Mouse (Mus musculus): ENCODE measurements around the gene Setd5.

Setd5 gene

GRCm38 (mm10) chr6:113144764-113145163 lies 67.6 kb downstream of the Setd5 start:
- no peak for DNase-seq

GRCm38 (mm10) chr6:113145249-113145648 lies 68.1 kb downstream of the Setd5 start:
- no peak for DNase-seq

GRCm38 (mm10) chr6:113154071-113154470 lies 76.9 kb downstream of the Setd5 start:
- no peak for DNase-seq

DNA sequence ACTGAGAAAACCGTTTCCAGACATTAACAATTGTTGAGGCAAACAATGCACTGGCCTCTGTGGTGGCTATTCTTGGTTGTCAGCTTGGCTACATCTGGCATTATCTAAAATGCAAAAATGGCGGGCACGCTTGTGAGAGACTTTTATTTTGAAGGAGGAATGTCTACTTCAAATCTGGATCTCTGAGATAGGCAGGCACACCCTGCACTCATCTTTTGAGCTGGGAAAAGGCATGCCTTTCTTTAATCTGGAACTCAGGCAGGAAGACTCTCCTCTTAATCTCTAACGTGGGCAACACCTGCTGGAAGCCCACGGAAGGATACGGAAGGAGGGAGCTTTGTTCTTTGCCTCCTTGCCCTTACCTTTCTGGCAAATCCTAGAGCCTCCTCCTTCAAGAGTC lies 77.7 kb downstream of the Setd5 start:
- no peak for DNase-seq

DNA sequence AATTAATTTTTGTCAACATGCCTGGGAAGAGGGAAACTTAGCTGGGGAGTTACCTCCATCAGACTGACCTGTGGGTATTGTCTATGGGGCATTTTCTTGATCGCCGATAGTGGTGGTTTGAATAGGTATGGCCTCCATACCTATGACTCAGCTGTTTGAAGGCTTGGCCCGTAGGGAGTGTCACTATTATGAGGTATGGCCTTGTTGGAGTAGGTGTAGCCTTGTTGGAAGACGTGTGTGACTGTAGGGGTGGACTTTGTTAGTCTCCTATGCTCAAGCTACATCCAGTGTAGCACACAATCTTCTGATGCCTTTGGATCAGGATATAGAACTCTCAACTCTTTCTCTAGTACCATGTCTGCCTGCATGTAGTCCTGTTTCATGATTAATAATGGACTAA lies 78.9 kb downstream of the Setd5 start:
- no peak for DNase-seq

DNA sequence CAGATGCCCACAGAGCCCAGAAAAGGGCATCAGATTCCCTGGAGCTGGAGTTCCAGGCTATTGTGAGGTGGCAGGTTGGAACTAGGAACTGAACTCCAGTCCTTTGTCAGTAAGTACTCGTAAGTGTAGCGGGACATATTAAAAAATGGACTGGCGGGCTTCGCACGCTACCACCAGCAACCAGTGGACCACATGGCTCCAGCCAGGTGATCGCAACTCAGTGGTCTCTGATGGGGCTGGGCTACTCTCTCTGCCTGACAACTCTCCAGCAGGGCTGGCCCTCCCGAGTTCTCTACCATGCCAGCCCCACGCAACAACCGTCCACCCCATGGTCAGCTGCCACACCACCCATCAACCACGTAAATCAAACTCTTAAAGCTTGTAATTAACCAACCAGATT lies 82.9 kb downstream of the Setd5 start:
- DNase-seq = no peak

- DNase-seq = peak; percentile 66 to 78
These were observed 84.8 kb downstream of the Setd5 start for GRCm38 (mm10) chr6:113161982-113162381.

- no peak for DNase-seq
These were observed 86.3 kb downstream of the Setd5 start for GRCm38 (mm10) chr6:113163513-113163912.

- peak; percentile 61 to 81 for DNase-seq
These were observed 89.6 kb downstream of the Setd5 start for GRCm38 (mm10) chr6:113166661-113167251.

DNA sequence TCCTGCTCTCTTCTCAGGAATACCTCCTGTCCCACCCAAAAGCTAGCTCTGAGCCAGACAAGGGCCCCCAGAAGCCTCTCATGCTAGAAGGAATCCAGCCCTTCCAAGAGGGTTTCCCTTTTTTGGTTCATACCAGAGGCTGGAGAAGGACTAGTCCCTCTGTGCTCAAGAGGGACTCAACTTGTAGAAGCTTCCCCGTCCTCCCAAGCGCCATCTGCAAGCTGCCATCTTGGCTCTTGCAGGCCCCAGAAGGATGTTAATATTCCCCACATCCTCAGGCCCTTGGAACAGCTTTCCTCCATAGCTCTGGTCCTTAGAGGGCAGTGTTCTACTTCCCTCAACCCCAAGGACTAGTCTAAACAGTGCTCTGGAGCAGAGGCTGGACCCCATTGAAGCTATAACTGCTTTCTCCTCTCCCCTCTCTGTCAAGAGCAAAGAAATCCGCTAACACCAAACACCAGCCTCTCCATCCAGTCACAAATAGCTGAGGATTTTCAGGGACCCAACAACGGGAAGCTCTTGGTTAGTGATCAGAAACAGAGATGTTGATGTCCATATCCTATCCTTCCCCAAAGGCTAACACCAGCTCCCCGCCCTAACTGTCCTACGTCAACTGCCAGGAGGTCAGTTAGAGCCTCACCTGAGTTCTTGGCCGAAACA lies 91.3 kb downstream of the Setd5 start:
- DNase-seq = no peak

GRCm38 (mm10) chr6:113169852-113170251 lies 92.7 kb downstream of the Setd5 start:
- DNase-seq = no peak

GRCm38 (mm10) chr6:113170651-113171050 lies 93.5 kb downstream of the Setd5 start:
- no peak for DNase-seq

GRCm38 (mm10) chr6:113172011-113172410 lies 94.8 kb downstream of the Setd5 start:
- no peak for DNase-seq

DNA sequence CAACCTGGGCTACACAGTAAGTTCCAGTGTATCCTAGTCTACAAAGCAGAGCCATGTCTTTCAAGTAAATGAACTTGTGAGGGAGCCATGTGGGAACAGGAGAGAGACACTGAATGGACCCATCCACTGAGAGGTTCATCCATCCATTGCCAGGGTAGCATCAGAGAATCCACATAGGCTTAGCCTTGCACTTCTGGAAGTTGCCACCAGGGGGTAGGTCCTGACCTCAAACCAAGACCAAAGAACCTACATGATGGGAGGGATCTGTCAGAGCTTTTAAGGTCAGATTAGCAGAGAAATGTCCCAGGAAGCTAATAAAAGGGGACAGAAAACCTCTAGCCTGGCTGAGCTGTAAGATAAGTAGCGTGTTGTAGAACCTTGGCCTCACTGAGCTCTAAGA lies 95.4 kb downstream of the Setd5 start:
- peak; percentile 60 to 75 for DNase-seq

DNA sequence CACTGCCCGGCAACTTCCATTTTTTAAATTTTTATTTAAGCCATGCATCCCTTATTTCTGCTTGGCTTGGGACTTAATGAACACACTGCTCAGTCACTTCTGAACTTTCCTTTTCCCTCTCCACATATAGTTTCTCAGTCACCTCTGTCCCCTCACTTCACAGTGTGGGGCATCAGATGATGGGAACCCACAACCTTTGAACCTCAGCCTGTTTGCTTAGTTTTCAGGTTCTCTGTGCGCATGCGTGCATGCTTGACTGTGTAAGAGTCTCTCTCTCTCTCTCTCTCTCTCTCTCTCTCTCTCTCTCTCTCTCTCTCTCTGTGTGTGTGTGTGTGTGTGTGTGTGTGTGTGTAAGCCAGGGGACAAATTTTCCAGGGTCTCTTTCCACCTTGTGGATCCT lies 98.3 kb downstream of the Setd5 start:
- DNase-seq = no peak

DNA sequence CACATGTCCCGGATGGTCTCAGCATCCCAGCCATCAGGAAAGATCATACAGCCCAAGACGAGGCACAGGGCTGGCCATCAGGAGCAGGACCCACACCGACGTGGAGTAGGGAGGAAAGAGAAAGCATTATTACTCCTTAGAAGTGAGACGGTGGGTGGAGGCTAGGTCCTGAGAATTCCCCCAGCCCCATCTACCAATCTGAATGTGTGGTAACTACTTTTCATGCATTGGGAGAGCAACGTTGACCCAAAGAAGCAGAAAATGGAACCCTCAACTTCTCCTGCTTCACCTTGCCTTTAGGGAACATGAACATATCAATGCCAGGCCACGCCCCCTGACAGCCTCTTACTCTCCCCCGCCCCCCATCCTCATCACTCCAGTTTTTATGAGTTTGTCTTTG lies 99.4 kb downstream of the Setd5 start:
- DNase-seq = no peak

- DNase-seq = peak; percentile 48 to 59
These were observed 101.4 kb downstream of the Setd5 start for GRCm38 (mm10) chr6:113178286-113179194.

GRCm38 (mm10) chr6:113179195-113179733 lies 102.1 kb downstream of the Setd5 start:
- DNase-seq = no peak

DNA sequence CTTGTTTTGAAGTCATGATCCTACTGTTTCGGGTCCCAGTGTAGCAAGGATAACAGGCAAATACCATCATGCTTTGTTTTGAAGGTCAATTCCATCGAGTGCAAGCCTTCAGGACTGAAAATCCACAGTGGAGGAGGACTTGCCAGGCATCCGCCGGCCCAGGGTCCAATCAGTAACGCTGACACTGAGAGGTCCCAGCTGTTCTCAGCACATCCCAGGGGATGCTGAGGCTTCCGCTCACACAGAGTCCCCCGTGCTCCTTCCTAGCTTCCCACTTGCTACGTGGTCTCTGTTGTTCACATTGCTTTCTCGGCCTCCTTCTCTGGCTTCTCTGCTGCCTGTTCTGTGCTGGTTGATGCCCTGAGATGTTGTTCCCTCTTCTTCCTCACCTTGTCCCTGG lies 107.0 kb downstream of the Setd5 start:
- no peak for DNase-seq

DNA sequence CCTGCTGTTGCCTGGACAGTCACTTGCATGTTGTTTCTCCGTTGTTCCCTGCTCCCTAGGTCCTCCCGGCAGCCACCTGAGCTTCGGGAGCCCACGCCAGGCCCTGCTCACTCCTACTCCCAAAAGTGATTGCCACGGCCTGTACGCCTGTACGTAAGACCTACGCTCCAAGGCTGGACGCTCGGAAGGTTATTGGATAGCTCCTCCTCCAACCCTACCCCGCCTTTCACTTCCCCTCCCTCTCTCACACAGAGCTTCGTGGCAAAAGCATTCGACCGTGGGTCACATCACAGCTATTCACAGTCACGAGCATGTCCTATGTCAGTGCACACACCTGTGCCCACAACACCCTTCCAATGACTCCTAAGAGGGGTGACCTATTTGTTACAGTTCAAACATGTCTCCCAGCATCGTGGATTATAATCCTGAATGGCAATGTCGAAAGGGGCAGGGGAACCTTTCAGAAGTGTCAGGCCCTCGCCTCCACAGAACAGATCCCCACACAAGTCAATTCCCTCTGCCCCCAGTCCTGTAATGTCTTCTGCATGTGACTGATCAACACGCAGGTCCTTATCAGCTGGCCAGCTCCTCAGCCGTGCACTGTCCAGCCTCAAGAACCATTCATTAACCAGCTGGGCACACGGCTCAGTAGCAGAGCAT lies 107.8 kb downstream of the Setd5 start:
- DNase-seq = no peak

DNA sequence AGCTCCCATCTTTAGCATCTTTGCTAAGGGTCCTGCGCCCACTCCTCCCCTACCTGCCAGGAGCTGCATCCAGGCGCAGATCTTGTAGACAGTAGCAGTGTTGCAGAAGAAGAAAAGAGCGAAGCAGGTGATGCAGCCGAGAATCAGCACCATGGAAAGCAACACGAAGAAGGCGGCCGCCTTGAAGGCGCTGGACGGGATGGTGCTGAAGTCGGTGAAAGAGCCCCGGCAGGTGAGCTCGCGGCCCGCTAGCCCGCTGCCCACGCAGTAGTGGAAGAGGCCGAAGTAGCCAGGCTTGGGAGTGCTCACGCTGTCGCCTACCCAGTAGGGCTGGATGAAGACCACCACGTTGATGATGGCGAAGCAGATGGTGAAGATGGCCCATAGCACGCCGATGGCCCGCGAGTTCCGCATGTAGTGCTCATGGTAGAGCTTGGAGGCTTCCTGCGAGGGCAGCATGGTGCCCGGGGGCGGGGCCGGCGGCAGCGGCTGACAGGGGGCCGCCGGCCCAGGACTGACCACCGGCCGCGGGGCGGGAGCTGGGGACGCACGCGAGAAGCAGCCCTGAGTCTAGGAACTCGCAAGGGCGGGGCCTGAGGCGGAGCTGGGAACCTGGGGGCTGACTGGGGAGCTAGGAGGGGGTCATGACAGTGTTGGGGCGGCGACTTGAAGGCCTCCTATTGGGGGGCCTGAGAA lies 116.7 kb downstream of the Setd5 start:
- DNase-seq = peak; percentile 54 to 63

DNA sequence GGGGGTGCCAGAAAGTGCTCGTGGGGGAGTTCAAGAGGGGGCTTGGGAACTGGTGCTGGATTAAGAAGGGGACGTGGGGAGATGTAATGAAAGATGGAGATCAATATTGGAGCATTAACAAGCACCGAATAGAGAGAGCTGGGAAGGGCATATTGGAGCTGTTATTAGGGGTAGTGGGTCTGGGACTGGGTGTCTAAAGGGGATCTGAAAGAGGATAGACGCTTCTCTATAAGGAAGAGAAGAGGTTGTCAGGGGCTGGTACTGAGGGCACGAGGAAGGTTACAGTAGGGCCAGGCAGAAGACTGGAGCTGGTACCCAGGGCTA lies 117.3 kb downstream of the Setd5 start:
- no peak for DNase-seq
